Mouse (Mus musculus) c-Kit-negative CD71-positive TER-119-positive erythroid progenitor cells, embryonic 14.5 days (primary cell): ENCODE results near the gene Fam98a.

ENCODE experiments used
- DNase-seq: peaks from one replicate; pipeline ENCODE4 v3.0.0-alpha.2; 2013; ENCODE audit warnings: low read depth, low spot score

The Fam98a gene

DNA sequence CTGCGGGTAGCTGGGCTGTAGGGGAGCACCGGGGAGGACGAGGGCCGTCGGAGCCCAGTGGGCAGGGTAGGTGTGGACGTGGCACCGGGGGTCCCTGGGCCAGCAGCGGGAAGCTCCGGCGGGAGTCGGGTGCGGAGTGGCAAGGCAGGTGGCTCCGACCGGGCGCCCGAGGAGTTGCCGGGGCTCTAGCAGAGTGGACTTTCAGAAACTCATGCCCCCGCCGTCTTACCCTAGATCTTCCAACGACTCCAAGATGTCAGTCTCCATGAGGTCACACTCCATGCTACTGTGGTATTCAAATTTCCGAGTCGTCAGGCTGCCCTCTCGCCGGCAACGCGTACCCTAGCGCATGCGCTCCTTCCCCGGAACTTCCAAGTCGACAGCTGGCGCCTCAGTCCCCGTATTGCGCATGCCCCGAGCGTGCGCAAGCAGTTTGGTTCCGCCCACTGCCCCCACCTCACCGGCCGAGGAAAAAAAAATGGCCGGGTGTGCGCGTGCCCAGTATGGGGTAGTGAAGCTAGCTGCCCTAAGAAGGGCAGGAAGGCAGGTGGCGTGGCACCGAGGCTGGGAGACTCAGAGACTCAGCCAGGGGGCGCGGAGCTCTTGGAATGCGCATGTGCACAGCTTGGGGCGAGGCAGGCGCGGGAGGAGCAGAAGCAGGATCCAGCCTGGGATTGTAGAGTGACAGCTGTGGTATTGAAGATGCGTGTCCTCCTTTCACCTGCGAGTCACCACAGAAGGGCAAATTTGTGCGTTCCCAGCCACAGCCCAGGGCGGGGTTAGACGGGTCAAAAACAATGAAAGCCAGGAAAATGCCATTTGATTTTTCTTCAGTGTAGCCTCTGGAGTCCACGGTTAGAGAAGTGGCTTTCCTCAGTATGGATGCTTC lies at the start of gene Fam98a:
Gene Fam98a (minus strand): TSS at position 435 of the 889 bp plus-strand sequence.
- peak; percentile 89 for DNase-seq

DNA sequence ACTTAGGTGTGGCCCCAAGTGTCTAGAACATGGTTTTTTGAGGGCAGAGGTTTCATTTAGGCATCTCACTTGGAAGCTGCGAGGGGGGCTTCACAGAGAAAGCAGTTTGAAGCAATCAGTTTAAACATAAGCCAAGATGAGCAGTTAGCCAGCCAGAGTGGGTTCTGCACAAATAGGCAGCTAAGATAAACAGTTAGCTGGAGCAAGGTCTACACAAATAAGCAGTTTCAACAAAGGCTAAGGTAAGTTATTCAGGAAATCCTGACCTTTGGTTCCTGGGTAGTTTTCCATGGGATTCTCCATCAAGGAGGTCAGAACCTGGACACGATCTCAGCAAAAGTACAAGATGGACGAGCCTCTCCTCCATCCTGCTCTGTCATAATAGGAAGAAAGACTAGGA lies 46.9 kb upstream of the Fam98a start:
- DNase-seq = no peak

DNA sequence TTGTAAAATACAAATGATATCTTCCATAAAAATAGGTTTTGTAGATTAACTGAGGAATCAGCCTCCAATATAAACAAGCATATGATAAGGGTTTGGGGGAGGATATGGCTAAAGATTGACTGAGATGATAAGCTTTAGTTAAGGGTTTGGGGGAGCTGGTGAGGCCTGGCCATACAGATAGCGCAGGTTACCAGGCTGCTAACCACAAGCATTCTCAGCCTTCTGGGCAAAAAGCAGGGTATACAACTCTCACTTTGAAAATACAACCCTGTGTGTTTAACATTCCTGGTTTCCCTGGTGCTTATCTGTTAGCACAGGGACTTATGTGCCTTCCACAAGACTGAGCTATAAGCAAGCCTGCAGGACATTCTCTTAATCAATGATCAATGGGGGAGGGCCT lies 31.0 kb upstream of the Fam98a start:
- DNase-seq = no peak

DNA sequence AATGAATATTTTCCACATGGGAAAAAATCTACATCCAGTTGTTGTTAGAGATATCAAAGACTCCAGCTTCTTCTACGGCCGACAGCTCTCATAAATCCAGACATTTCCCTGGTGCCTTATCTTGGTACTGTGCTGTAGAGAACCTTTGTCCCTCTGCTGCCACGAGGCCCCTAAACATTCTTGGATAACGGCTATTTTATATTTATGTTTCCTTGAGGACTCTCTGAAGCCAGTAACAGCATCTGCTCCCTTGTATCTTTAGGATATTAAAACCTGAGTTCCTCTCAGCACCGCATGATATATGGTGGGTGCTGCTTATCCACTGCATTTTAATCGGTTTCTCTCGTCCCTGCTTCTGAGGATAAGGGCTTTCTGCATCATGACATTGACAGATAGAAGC lies 23.9 kb upstream of the Fam98a start:
- no peak for DNase-seq

DNA sequence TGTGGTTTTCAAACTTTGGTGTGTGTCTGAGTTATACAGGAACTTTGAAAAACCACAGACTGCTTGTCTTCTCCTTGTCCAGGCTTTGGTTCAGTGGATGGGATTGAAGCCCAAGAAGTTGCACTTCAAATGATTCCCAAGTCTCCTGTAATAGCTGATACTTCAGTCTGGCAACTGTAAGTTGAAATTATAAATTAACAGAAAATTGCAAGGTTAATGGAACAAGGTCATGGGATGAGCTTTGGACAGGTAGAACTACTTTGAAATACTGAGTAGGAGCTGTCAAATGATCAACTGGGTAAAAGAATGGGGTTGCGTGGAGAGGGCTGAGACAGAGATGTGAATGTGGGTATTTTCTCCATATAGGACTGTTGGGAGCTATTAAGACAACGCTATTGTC lies 6.3 kb upstream of the Fam98a start:
- no peak for DNase-seq

DNA sequence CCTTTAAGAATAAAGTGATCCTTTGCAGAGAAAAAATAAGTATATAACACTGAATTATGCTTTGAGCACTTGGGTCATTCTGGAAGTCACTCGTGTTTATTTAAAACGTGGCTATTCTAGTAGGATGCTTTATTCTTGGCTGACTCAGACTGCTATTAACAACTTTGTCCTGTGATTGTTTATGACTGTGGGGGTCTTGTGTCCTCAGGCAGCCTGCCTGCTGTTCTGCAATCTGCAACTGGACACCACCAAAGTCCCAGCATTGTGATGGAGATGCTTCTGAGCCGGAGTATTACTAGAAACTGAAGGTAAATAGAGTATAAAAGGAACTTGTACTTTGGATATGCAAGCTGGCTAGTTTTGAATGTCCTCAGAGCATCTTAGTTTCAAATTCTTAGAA lies 5.3 kb upstream of the Fam98a start:
- DNase-seq = no peak

DNA sequence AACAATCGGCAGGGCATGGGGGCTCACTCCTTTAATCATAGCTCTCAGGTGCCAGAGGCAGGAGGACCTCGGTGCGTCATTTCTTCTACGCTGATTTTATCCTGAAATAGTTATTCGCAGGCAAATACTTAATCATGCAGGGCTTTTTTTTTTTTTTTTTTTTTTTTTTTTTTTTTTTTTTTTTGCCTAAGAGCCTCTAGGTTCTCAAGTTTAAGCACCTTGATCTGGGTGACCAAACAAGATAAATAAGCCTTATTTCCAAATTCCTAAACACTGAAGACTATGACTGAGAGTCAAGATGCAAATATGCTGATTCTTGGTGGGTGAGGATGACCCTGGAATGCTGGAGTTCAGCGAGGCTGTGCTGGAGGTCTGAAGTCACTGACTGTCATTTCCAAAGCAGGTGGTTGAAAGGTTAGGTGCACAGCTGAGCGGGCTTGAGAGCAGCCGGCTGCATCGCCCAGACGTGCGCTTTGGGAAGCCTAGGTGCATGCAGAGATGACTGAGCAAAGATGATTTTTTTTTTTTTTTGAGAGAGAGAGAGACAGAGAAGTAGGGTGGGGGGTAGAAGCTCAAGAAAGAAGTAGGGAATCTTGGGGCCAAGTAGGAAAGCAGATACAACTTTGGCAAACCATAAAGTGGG lies 854 bp downstream of the Fam98a start:
- DNase-seq = peak; percentile 2

DNA sequence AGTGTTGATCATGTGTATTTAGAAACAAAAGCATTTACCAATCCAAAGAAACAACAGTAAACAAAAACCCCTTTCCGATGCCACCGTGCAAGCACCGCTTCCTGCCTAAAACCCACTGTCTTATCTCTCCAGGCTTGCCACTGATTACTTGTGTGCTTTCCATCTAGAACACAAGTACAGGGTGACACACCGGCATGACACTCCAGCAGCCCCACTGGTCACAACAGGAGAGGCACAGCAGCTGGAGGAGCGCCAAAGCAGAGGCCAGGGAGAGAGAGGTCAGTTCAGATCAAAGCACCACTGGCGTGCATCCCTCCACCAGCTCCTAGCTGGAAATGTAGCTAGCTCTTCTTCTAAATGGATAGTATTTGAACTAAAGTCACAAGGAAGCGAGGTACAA lies 7.5 kb downstream of the Fam98a start:
- DNase-seq = no peak

DNA sequence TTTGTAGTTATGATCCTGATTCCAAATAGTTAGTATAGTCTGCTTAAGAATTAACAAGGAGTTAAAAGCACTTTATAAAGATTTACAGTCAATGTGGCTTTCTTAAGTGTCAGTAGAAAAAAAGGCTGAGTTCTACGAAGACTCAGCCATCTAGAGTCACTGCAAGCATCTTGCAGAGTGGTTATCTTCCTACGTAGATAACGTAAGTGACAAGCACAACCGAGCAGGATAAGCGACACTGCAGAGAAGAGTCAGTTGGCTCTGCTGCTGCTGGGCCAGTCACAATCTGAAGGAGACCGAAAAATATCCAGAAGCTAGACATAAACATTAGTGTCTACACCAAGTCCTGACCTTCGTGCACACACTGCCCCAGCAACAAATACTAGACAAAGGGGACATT lies 8.3 kb downstream of the Fam98a start:
- no peak for DNase-seq

DNA sequence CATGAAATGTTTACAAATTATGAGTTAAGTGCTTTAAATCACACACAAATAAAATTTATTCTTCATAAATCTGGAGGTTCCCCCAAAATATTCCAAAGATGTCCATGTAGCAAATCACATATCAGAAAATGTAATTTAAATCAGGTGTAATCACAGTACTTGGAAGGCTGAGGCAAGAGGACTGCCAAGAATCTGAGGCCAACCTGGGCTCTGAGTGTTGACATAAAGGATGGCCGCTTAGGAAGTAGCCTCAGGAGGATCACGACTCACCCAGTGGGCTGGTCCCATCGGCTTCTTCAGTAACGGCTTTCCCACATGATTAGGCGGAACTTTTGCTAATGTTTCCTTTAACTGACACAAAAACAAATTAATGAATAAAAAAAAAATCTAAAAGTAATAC lies 11.9 kb downstream of the Fam98a start:
- DNase-seq = no peak

DNA sequence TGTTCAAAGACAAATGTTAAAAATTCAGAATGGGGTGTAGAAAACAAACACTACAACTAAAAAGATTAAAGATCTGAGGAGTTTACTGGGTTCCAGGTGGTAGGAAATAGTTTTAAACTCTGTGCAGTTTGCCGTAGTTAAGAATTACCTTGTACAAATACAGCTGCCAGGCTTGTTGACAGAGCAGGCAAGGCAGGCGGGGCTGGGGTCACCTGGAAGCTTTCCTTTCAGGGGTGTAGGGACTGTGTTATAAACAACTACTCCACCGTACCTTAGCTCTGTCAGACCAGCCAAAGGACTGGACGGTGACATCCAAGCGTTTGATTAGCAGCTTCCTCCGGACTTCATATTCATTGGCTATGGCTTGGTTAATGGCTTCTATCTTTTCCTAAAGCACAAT lies 12.6 kb downstream of the Fam98a start:
- no peak for DNase-seq

DNA sequence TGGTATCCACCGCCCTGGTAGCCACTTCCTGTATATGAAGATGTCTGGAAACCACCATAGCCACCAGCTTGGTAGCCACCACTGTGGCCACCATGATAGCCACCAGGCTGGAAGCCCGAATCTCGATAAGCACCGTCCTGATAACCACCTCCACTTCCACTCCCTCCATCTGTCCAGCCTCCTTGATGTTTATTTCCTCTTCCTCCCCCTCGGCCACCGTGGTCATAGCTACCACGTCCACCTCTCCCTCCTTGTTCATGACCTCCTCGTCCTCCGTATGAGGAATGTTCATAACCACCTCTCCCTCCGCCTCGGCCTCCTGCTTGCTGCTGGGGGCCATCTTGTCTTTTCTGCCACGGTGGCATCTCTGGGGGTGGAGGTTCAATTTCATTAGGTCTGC lies 13.3 kb downstream of the Fam98a start:
- no peak for DNase-seq

DNA sequence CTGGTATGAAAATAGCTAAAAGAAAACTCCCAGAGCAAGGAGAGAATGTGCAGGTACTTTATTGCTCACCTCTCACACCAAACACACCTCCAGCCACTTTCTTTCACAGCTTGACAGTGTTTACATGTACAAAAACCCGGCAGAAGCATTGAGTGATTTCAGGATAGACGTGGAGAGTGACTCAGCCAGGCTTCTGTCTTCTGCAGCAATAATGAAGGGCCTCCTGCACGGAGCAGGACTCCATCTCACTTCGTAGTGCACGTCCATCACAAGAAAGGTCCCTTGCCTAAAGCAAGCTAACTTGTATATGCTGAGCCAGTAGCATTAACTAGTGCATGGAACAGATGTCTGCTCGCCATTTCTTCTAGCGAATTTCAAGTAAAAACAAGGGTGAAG lies 14.7 kb downstream of the Fam98a start:
- DNase-seq = no peak

DNA sequence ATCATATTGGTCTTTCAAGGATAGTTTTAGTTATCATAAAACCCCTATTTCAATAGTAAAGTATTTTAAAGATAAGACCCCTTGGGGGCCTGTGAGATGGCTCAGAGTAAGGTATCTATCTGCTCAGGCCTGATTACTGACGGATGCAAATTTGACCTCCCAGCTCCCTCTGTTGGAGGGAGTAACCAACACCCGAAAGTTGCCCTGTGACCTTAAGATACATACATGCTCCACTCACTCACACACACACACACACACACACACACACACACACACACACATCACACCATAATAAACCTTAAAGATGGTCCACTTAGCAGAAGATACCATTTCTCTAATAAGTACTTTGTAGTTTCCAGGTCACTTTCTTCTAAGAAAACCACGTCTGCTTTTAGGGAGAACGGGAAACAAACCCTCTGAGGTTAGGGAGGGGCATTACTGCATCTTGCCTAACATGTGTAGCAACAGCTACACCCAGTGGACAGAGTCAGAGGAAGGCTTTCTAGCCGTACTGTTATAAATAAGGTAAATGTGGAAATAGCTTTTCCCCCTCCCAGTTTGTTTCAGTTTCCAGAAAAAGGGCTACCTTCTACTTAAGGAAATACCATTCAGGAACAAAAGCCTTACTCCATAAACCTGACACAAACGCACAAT lies 15.2 kb downstream of the Fam98a start:
- no peak for DNase-seq

DNA sequence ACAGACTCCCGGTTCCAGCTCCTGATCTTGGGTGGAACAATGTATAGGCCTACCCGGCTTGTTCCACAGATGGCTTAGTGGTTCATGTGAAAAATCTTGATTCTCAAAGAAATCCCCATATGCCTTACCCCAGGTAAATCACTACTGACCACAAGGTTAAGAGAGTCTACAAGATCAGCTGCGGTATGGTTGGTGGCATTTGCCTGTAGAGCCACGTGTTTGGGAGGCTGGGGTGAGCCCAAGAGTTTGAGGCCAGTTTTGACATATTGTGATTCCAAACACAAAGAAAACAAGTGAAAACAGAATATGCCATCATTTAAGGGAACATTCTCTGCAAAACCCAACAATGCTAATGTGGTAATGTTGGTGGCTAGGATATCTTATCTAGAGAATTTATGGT lies 16.1 kb downstream of the Fam98a start:
- no peak for DNase-seq

DNA sequence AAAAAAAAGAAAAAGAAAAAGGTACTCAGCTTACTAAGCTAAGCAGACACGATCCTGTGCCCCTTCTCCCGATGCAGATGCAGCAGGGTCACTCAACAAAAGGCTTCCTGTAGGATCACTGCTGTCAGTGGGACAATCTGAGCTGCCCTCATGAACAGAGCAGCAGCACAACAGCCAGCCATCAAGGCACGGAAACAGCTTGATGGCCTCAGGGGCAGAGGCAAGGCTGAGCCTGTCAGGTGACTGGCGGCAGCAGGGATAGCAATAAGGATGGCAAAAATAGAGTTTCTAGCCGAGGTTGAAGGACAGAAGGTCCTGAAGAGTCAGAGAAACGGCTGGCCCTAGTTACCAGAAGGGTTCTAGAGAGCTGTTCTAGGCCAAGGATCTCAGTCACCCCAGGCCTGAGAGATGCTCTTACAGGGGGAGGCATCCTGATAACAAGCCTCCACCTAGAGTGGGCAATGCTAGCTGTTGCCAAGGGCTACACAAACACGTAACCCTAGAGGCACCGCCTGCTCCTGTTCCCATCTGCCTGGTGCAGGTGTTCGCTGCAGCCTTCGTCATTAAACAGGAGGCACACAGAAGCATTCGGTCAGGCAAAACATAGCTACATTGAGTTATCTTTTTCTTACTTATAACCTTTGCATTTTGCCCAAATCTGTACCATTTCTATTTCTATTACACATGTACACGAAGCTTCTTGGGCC lies 17.3 kb downstream of the Fam98a start:
- no peak for DNase-seq

DNA sequence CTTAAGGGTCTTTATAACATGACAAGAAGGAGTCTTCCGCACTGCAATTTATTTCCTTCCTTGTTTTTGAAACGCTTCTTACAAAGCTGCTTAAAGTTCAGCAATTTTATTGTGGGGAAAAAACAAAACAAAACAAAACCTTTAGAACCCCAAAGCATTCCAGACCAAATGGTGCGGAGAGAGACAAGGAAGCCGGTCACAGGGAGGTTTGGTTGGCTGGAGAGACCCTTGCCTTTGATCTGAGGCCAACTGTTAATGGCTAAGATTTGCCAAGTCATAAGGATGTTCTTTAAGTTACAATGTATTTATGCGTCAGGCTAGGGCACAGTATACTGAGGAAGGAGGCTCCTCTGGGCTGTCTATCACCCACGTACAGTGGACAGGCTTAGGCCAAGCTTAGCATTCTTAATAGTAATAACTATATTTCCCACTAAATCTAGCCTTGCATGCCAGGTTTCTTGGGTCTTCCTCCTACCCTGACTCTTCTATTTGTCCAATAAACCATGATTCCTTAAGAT lies 19.2 kb downstream of the Fam98a start:
- no peak for DNase-seq

DNA sequence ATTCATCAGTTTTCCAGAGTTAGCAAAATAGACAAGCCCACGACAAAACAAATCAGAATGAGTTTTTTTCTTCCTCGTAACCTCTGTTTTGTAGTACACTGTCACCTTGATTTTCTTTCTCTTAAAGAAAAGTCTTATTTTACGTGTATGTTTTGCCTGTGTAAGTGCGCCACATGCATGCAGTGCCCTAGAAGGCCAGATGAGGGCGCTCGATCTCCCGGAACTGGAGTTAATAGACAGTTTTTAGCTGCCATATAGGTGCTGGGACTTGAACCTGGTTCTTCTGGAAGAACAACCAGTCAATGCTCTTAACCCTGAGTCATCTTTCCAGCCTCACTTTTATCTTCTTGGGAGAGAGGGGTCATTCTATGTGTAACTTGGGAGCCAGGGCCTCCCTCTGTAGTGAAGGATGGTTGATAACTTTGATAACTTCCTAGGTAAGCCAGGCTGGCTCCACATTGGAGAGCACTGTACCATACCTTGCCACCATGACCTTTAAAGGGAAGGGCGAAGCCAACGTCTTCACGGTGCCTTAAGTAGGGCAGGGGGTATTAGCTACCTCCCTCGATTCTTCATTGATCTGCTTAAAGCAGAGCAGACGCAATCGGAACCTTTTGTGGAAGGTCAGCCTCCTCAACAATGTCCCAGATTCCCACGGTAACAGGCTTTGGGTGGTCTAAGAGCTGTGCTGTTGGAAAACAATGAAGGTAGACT lies 22.4 kb downstream of the Fam98a start:
- DNase-seq = no peak

DNA sequence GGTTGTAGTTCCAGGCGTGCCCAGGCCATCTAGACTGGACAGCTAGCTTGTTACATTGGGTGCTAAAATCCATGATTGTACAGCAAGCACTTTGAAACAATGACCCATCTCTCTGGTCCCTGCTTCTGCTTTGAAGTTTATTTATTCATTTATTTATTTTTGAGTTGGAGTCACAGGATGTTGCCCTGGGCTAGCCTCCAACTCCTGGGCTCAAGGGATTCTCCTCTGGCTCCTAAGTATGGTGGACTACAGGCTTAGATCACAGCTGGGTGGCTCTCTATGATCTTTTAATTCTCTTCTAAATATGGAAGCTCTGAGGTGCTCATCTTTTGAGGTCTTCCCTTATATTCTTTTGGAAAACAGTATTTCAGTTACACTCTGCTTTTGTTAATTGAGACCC lies 25.3 kb downstream of the Fam98a start:
- no peak for DNase-seq

DNA sequence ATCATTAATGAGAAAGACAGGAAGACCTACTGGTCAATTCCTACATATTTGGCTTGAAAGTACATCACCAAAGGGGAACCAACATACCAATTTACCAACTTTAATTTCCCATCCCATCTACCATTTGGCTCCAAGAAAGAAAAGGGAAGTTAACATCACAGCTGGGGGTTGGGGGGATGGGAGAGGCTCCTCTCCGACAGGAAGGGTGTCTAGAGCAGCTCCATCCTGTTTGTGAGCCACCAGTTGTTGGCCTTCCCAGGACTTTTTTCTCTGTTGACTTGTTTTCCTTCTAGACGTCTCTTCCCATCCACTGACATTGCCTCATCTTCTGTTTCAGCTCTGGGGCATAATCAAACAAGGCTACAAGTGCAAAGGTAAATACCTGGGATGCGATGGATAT lies 27.9 kb downstream of the Fam98a start:
- no peak for DNase-seq

DNA sequence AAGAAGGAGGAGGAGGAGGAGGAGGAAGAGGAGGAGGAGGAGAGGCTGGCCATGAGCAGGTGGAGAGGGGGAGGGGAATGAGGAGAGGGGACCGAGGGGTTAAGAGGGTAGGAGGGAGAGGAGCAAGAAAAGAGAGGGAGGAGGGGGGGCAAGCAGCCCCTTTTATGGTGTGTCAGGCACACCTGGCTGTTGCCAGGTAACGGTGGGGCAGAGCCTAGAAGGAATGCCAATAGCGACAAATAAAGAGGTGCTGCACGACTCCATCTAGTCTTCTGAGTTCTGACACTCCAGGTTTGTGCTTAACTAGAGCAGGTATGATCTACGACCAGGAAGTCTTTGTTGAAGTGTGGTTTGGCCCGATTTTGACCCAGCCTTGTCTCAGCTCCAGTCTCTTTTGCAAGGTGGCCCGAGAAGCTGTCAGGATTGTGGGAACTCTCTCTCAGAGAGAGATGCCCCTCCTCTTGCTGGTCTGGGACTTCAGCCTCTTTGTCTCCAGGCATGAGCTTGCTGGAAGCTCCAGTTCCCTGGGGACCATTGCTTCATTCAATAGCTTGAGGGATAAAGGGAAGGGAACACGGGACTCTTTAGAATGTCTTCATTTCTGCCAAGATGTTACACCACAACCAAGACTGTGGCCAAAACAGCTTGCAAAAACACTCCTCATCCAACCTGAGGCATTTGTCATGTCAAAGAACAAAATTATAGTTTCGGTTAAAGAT lies 29.2 kb downstream of the Fam98a start:
- DNase-seq = no peak
